Mouse (Mus musculus) intestine, postnatal 0 days (tissue): ENCODE data around the gene Rnf8. TPM values are rescaled to one million over a fixed set of nuclear protein-coding genes. Genes with fewer than 3 reads are reported as not detected.

Experiments used
- ATAC-seq: fragments of 200-750 bp; cut with Nextera tagmentation; 2 replicates; pipeline ENCODE4 v1.8.0; 2017; ENCODE audit warnings: mild to moderate bottlenecking, moderate TSS enrichment, moderate library complexity
- H3K27ac ChIP-seq: fragments of 300-500 bp; sonication (generic); 2 replicates; pipeline ENCODE4 v1.5.1; 2014; ENCODE audit warnings: mild to moderate bottlenecking, low read depth, low read length, moderate library complexity
- H3K27me3 ChIP-seq: fragments of 300-500 bp; sonication (generic); replicated peaks from 2 replicates; pipeline ENCODE4 v1.6.1; 2014; ENCODE audit warnings: low read length, mixed read lengths; ENCODE audit not compliant: control insufficient read depth, insufficient read depth
- H3K36me3 ChIP-seq: fragments of 300-500 bp; sonication (generic); 2 replicates; pipeline ENCODE4 v1.6.1; 2014; ENCODE audit warnings: mild to moderate bottlenecking, moderate library complexity; ENCODE audit not compliant: control insufficient read depth, insufficient read depth
- H3K4me1 ChIP-seq: fragments of 300-500 bp; sonication (generic); replicated peaks from 2 replicates; pipeline ENCODE4 v1.6.1; 2014; ENCODE audit warnings: antibody characterized with exemption, low read length, mixed read lengths; ENCODE audit not compliant: control insufficient read depth, insufficient read depth
- H3K4me2 ChIP-seq: fragments of 300-500 bp; sonication (generic); replicated peaks from 2 replicates; pipeline ENCODE4 v1.6.1; 2014; ENCODE audit warnings: low read depth, mild to moderate bottlenecking, moderate library complexity
- H3K4me3 ChIP-seq: fragments of 300-500 bp; sonication (generic); 2 replicates; pipeline ENCODE4 v1.5.1; 2014; ENCODE audit warnings: low read depth, low read length
- H3K9ac ChIP-seq: fragments of 300-500 bp; sonication (generic); 2 replicates; pipeline ENCODE4 v1.6.1; 2014; ENCODE audit warnings: mild to moderate bottlenecking, low read depth, low read length
- H3K9me3 ChIP-seq: fragments of 300-500 bp; sonication (generic); 2 replicates; pipeline ENCODE4 v1.6.1; 2016; ENCODE audit warnings: mixed run types; ENCODE audit not compliant: control insufficient read depth
- CTCF ChIP-seq: sonication (generic); IDR thresholded peaks from 2 replicates; pipeline ENCODE4 v1.5.1; 2016; ENCODE audit warnings: low read depth, mild to moderate bottlenecking, control low read depth, antibody characterized with exemption, moderate library complexity
- WGBS: fragments of 180-500 bp; shearing (Covaris S2); extraction: QIAGEN DNeasy Blood & Tissue Kit; methylation state at CpG from one replicate; pipeline ENCODE4 v1.1.7; 2014; 5-methylcytosine and 5-hydroxymethylcytosine counted together
- microRNA-seq: library from miRNA; unstranded; fragments of <30 nt; microRNA quantifications from one replicate; pipeline ENCODE4, GENCODE M21; 2016
- polyA plus RNA-seq: library from polyadenylated mRNA; unstranded; fragments of >200 nt; fragmentation: Nextera tagmentation; extraction: Ambion mirVana; gene quantifications from 2 replicates; pipeline ENCODE4 v1.2.1, GENCODE M21; 2015

The Rnf8 gene
- polyA plus RNA-seq, 1 experiment from 2014 or later = 26.7 TPM

DNA sequence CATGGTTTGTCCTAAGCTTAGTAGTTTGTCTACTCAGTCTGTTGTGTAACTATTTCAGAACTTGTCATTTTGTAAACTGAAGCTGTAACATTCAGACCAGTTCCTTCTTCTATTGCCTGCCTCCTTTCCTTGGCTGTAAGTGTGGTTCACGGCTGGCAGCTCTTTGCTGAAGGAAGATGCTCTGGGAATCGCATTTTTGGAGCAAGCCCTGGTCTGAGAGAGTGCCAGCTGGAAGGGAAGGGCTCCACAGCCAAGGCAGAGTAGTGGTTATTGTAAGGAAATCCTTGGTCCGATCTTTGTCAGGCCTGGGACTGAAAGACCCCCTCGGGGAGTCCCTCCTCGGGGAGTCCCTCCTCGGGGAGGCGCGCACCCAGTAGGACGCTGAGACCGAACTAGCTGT, 74.0 kb downstream of the Rnf8 start:
- no peak overlapping the region for H3K4me2 ChIP-seq
- no peak overlapping the region for H3K4me3 ChIP-seq
- peaks cover 81% of the 10 kb centered on the region for H3K36me3 ChIP-seq
- H3K9me3 ChIP-seq = no peaks in the 10 kb centered on the region
- 97% methylated on average over 10 of the region's 10 CpGs for WGBS
- no peak overlapping the region for H3K9ac ChIP-seq
- ATAC-seq = no peak
- H3K27me3 ChIP-seq = no peaks in the 10 kb centered on the region
- H3K27ac ChIP-seq = no peak overlapping the region
- H3K4me1 ChIP-seq = no peaks in the 10 kb centered on the region
- no peak for TF ChIP-seq CTCF

DNA sequence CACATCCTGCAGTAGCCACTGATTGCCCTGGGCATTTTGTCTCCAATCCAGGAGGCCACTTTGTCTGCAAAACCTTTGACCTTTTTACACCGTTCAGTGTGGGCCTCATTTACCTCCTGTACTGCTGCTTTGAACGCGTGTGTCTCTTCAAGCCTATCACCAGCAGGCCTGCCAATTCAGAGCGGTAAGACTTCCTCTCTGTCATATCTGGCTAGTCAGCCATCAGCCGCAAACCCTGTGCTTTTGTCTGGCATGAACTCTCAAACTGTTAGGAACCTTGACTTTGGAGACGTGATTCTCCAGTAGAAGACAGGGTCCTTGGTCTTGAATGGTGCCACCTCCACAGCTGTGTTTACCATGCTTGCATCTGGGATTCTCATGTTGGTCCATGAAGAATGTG, 75.7 kb downstream of the Rnf8 start:
- ATAC-seq = no peak
- Histone ChIP-seq H3K4me3 (no peak overlapping the region), H3K9ac (no peak overlapping the region), H3K4me2 (no peak overlapping the region), H3K9me3 (no peaks in the 10 kb centered on the region), H3K27me3 (no peaks in the 10 kb centered on the region), H3K27ac (no peak overlapping the region), H3K36me3 (peaks cover 85% of the 10 kb centered on the region), H3K4me1 (no peaks in the 10 kb centered on the region)
- 66% methylated on average over 6 of the region's 6 CpGs for WGBS
- TF ChIP-seq CTCF = no peak

DNA sequence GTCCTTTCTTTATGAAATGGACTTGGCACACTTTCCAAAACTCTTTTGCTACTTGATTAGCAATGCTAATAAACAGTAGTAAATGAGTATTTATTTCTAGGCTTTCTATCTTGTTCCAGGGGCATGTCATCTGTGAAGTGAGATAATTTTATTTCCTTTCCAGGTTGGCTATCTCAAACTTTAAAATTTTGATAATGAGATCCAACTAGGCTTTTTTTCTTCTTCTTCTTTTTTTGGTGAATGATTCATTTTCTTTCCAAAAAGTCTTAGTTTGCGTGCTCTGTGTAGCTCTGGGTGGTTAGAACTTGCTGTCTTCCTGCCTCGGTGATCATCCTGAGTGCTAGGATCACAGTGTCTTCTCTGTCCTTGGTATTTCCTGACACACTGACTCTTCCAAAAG, 78.2 kb downstream of the Rnf8 start:
- TF ChIP-seq CTCF = no peak
- Histone ChIP-seq H3K9me3 (no peaks in the 10 kb centered on the region), H3K4me1 (no peaks in the 10 kb centered on the region), H3K27me3 (no peaks in the 10 kb centered on the region), H3K4me2 (no peak overlapping the region), H3K36me3 (peaks cover 80% of the 10 kb centered on the region), H3K9ac (no peak overlapping the region), H3K27ac (no peak overlapping the region), H3K4me3 (no peak overlapping the region)
- 90% methylated on average over 2 of the region's 2 CpGs for WGBS
- no peak for ATAC-seq

DNA sequence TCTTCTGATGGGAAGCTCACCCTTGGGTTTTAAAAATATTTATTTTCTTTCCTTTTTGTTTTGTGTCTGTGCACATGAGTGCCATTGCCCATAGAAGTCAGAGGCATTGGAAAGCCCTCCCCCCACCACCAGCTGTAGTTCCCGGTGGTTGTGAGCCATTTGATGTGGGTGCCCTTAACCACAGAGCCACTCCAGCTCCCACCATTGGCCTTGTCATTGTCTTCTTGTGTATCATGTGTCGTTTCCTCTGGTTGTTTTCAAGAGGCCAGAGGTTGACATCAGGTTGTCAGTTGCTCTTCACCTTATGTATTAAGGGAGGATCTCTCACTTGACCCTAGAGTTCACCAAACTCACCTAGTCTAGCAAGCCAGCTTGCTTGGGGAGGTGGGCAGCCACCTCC, 79.0 kb downstream of the Rnf8 start:
- Histone ChIP-seq H3K27ac (no peak overlapping the region), H3K9ac (no peak overlapping the region), H3K36me3 (peaks cover 81% of the 10 kb centered on the region), H3K9me3 (no peaks in the 10 kb centered on the region), H3K4me3 (no peak overlapping the region), H3K27me3 (no peaks in the 10 kb centered on the region), H3K4me2 (no peak overlapping the region), H3K4me1 (no peaks in the 10 kb centered on the region)
- 83% methylated on average over 2 of the region's 2 CpGs for WGBS
- TF ChIP-seq CTCF = no peak
- no peak for ATAC-seq

DNA sequence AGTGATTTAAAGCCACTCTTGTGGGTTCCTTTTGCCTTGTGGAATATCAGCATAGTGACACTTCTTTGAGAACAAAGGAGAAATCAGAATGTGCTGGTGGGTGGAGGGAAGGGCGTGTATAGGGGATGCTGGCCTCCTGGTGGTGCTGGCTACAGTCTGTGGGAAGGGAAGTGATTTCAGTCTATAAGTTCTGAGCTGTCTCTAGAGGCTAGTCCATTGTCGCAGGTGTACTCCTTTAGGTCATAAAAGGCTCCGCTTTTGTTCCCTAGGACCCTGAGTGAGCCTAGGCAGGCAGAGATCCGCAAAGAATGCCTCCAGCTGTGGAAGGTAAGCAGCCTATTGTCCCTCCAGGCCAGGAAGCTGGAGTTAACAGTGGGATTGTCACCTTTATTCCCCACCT, 79.9 kb downstream of the Rnf8 start:
- TF ChIP-seq CTCF = no peak
- peaks cover 83% of the 10 kb centered on the region for H3K36me3 ChIP-seq
- 78% methylated on average over 4 of the region's 4 CpGs for WGBS
- no peaks in the 10 kb centered on the region for H3K4me1 ChIP-seq
- H3K27me3 ChIP-seq = no peaks in the 10 kb centered on the region
- H3K27ac ChIP-seq = no peak overlapping the region
- no peak for ATAC-seq
- H3K4me3 ChIP-seq = no peak overlapping the region
- no peak overlapping the region for H3K9ac ChIP-seq
- no peak overlapping the region for H3K4me2 ChIP-seq
- H3K9me3 ChIP-seq = no peaks in the 10 kb centered on the region

Small RNAs within 50 kb of the gene (microRNA-seq; reads per million reads assigned to microRNA genes)
- gene Mir7667 = not detected

Other genes with a start within 250 kb of the Rnf8 start
- 16.8 and 18.9 TPM in 2 replicates for gene Pim1, start 124.0 kb upstream of the Rnf8 start, polyA plus RNA-seq
- not detected in 2 replicates for gene Gm17657, start 65.2 kb upstream of the Rnf8 start, polyA plus RNA-seq
- 8.6 TPM in 2 replicates for gene Tbc1d22b, start 65.0 kb upstream of the Rnf8 start, polyA plus RNA-seq
- 0.16 TPM in 1 of 2 replicates, not detected in the other for gene Tmem217, start 62.4 kb upstream of the Rnf8 start, polyA plus RNA-seq
- 0.81 and 0.82 TPM in 2 replicates for gene Gm28043, start 86 bp downstream of the Rnf8 start, polyA plus RNA-seq
- gene Cmtr1, start 45.8 kb downstream of the Rnf8 start, polyA plus RNA-seq = 68.9 and 70.4 TPM in 2 replicates
- 5.9 and 6.6 TPM in 2 replicates for gene Ccdc167, start 102.3 kb downstream of the Rnf8 start, polyA plus RNA-seq